Mouse (Mus musculus) layer of hippocampus, adult 9-11 months (tissue): ENCODE measurements around the gene Krtap1-3.
"Not testable (repeated sequence)": the region's sequence is repeated elsewhere in the genome, so short reads cannot be mapped to it uniquely, and the experiment has no call there.

Source experiments
- DNase-seq: peaks from one replicate; pipeline ENCODE4 v3.0.0; 2022

The Krtap1-3 gene

DNA sequence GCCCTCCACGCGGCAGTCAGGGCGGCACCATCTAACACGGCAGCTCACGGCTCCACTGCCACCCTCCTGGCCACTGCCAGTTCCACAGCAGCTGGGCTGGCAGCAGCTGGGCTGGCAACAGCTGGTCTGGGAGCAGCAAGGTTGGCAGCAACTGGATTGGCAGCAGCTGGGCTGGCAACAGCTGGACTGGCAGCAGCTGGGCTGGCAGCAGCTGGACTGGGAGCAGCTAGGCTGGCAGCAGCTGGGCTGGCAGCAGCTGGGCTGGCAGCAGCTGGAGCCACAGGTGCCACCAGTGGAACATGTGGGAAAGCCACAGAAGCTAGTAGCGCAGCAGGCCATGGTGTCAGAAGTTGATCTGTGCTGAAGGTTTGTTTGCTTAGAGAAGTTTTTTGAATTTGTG lies at the start of gene Krtap1-3:
Gene Krtap1-3 (minus strand): TSS at position 359 of the 400 bp plus-strand sequence.
- DNase-seq = no peak

GRCm38 (mm10) chr11:99640926-99641325 lies 49.8 kb upstream of the Krtap1-3 start:
- no peak for DNase-seq

DNA sequence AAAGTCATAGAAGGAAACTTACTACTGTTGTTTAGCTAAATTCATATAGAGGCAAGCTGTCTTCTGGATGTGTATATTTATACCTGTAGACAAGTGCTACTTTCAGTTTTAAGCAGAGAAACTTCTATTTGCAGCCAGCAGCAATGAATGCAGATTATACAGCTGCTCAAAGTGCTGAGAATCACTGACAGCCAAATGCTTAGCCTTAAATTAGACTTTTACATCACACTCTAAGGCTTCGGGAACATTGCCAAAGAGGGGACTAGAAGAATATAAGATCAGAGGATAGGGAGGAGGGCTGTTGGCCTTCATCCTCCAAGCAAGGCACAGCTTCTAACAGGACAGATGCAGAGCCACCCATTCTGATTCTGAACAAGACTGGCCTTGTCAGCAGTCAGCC lies 45.9 kb upstream of the Krtap1-3 start:
- DNase-seq = no peak

GRCm38 (mm10) chr11:99634653-99635134 lies 43.6 kb upstream of the Krtap1-3 start, which contains the start of gene Krtap4-2:
Gene Krtap4-2 (minus strand): TSS chr11:99635084.
- DNase-seq = no peak

- no peak for DNase-seq
Observed at GRCm38 (mm10) chr11:99633293-99633692, 42.2 kb upstream of the Krtap1-3 start.

DNA sequence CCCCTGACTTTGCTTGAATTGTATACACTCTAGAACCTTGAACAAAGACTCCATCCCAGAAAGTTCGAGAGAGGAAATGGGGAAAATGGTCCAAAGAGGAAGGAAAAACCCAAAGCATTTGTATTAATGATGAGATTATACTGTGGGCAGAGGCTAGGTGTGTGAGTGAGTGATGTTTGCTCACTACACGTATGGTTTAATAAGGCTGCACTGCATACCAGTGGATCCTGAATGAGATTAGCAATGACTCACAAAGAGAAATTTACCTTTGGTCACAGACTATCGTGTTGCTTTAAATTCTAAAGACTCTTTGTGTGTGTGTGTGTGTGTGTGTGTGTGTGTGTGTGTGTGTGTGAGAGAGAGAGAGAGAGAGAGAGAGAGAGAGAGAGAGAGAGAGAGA lies 39.8 kb upstream of the Krtap1-3 start:
- DNase-seq = no peak

DNA sequence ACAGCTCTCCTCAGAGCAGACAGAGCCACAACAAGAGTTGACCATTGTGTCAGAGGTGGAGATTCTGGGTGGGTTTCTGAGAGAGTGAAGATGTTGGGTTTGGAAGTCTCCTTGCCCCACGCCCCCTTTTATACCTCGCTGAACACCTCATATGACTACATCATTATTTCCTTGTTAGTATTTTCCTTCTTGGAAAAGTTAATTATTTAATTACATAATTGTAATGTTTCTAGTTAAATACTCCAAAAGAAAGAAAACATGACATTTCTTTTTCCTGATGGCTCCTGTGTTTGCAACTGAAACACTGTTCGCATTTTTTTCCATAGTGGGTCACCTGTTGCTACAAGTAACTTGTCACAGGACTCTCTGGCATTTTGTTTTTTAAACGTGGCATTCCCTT lies 37.0 kb upstream of the Krtap1-3 start, which contains the start of gene Krtap4-1:
Gene Krtap4-1 (minus strand): TSS at position 101 of the 400 bp plus-strand sequence.
- no peak for DNase-seq

DNA sequence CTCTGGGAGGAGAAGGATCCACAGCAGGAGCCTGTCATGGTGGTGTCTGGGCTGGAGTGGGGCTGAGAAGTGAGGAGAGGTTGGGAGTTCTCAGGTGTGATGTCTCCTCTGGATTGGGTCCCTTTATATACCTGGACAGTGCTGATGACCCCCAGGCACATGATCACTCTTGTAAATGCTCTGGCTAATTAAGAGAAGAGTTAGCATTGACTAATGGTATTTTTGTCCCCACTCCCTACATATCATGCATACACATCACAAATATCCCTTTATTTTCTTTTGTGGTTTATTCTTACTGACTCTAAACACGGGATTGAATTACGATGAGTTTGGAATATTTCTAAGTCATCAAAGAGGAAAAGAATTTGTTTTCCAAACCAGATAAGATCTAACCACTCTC lies 29.2 kb upstream of the Krtap1-3 start, which contains the start of gene Gm11562:
Gene Gm11562 (minus strand): TSS at position 101 of the 400 bp plus-strand sequence.
- DNase-seq = no peak

DNA sequence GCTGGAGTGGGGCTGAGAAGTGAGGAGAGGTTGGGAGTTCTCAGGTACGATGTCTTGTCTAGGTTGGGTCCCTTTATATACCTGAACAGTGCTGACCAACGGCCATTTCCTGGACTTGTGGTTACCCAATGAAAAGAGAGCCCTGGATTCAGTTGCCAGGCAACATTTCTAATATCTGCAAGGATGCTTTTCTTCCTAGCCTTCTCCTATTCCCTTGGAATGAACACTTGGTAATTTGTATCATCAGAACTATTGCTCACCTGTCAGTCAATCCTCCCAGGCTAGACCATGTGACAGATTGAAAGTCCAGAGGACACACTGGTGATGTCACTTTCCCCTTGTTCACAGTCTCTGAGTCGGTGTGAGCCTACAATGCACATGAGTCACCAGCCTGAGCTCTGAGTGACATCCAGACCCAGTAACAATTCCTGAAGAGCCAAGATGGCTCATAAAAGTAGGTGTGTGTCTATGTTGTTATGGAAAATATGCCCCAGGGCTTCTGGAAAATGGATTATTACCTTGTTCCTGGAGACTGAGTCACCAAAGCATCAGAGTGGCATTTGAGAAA lies 23.7 kb upstream of the Krtap1-3 start, which contains the start of gene Krtap2-4:
Gene Krtap2-4 (minus strand): TSS at position 51 of the 568 bp plus-strand sequence.
- DNase-seq = no peak

DNA sequence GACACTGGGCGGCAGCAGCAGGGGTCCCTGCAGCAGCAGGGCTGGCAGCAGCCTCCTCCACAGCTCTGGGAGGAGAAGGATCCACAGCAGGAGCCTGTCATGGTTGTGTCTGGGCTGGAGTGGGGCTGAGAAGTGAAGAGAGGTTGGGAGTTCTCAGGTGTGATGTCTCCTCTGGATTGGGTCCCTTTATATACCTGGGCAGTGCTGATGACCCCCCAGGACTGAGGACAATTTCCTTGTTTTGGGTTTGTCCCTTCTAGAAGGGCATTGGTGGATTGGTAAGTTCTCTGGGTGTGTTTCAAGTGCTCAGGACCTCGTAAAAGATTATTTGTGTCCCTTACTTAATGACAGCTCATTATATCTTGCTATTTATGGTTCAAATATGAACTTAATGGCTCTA lies 18.9 kb upstream of the Krtap1-3 start, which contains the start of gene Gm11937:
Gene Gm11937 (minus strand): TSS at position 101 of the 400 bp plus-strand sequence.
- not testable (repeated sequence) for DNase-seq

GRCm38 (mm10) chr11:99609126-99609525 lies 18.0 kb upstream of the Krtap1-3 start:
- peak; percentile 52 for DNase-seq

DNA sequence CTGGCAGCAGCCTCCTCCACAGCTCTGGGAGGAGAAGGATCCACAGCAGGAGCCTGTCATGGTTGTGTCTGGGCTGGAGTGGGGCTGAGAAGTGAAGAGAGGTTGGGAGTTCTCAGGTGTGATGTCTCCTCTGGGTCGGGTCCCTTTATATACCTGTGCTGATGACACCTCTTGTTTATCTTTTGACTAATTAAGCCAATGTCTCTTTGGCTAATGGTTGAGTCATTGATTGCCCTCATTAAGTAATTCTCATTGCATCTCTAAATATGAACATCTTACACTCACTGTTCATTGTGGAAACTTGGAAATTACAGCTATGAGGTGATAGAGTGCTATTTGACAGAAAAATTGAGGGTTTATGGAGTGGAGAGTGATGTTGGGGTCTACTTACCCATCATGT lies 12.1 kb upstream of the Krtap1-3 start, which contains the start of gene Gm11938:
Gene Gm11938 (minus strand): TSS at position 101 of the 400 bp plus-strand sequence.
- DNase-seq = not testable (repeated sequence)

GRCm38 (mm10) chr11:99597742-99598141 lies 6.6 kb upstream of the Krtap1-3 start, which contains the start of gene Krtap9-3:
Gene Krtap9-3 (minus strand): TSS chr11:99598105.
- DNase-seq = not testable (repeated sequence)

- peak; percentile 61 for DNase-seq
Observed at GRCm38 (mm10) chr11:99585096-99585495, 6.0 kb downstream of the Krtap1-3 start.

DNA sequence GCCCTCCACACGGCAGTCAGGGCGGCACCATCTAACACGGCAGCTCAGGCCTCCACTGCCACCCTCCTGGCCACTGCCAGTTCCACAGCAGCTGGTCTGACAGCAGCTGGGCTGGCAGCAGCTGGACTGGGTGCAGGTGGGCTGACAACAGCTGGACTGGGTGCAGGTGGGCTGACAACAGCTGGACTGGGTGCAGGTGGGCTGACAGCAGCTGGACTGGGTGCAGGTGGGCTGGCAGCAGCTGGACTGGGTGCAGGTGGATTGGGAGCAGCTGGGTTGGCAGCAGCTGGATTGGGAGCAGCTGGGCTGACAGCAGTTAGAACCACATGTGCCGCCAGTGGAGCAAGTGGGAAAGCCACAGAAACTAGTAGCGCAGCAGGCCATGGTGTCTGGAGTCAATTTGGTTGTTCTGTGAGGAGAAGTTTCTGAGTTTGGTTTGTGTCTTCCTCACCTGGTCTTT lies 7.9 kb downstream of the Krtap1-3 start, which contains the start of gene Krtap1-4:
Gene Krtap1-4 (minus strand): TSS at position 410 of the 460 bp plus-strand sequence.
- DNase-seq = no peak

DNA sequence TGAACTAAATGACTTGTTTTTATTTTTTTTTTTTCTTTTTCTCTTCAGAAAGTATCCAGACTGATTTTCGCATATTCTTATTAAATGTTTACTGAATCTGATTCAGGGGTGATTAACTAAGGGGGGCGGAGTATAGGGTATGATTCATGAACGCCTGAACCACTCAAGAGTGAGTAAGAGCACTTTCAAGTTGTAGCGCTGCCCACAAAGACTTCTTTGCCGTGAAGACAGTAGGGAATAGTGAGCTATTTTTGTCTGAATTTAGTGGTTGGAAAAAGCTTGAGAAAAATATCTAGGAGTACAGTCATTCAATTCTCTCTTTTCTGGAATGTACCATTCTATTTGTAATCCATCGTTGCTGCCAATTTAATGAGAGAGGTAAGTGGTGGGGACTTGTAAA lies 9.6 kb downstream of the Krtap1-3 start:
- DNase-seq = no peak

DNA sequence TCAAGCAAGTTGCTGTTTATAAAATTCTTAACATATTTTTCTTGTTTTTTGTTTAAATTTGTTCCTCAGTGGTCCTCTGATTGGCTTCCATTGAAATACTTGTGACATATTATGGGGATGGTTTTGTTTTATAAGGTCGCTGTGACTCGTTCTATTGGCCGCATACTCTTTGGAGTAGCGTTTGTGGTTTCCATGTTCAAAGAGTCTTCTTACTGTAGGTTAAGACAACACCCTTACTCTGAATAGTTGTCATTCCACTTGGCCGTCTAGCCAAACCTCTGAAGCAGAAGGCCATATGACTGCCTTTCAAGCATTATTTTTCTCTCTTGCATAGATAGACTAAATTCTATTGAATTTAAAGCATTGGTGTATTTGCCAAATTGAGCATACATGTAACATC lies 10.1 kb downstream of the Krtap1-3 start:
- DNase-seq = no peak

- DNase-seq = no peak
Observed at GRCm38 (mm10) chr11:99580636-99581035, 10.5 kb downstream of the Krtap1-3 start, which contains the start of gene Krtap1-5. Gene Krtap1-5 (minus strand): TSS chr11:99581016.

GRCm38 (mm10) chr11:99574106-99574505 lies 17.0 kb downstream of the Krtap1-3 start:
- DNase-seq = peak; percentile 40

- DNase-seq = no peak
Observed at GRCm38 (mm10) chr11:99573164-99573563, 18.0 kb downstream of the Krtap1-3 start.

DNA sequence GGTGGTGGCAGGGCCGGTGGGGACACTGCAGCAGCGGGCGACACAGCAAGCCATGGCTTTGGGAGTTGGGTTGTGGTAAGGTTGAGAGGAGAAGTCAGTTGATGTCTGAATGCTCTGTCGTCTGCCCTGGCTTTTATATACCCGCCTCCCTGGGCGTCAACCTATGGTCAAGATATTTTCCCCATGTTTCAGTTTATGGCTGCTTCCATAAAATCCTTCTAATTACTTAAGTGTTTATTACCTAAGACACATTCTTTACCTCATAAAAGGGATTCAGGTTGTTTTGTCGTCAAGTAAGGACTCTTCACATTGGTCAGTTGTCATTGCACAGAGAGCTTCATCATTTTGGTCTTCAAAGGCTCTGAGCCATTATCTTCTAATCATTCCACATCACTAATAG lies 24.6 kb downstream of the Krtap1-3 start, which contains the start of gene Krtap3-1:
Gene Krtap3-1 (minus strand): TSS at position 101 of the 400 bp plus-strand sequence.
- no peak for DNase-seq

- no peak for DNase-seq
Observed at GRCm38 (mm10) chr11:99562580-99562979, 28.6 kb downstream of the Krtap1-3 start.

DNA sequence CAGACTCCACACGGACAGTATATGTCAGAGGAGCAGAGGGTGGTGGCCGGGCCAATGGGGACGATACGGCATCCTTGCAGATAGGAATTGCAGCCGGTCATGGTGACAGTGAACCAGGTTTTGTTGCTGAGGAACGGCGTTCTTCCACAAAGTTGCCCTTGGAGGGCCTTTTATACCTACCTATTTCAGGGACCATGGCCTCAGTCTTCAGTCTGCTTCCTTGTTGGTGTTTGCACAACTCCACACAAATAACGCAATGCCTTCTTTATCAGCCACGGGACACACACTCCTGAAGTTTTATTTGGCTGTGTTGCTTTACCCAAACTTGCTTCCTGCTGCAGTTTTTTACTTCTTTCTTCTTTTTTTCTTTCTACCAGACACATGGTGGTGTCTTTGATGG lies 31.8 kb downstream of the Krtap1-3 start, which contains the start of gene Gm11939:
Gene Gm11939 (minus strand): TSS at position 101 of the 400 bp plus-strand sequence.
- no peak for DNase-seq
